Mouse (Mus musculus) liver, adult (tissue): ENCODE measurements around the gene A730061H03Rik.

Experiments used
- GATA4 ChIP-seq: IDR thresholded peaks from 2 replicates; pipeline ENCODE4 v1.6.1; 2014; ENCODE audit warnings: mild to moderate bottlenecking, low read length; ENCODE audit not compliant: insufficient replicate concordance

The A730061H03Rik gene

DNA sequence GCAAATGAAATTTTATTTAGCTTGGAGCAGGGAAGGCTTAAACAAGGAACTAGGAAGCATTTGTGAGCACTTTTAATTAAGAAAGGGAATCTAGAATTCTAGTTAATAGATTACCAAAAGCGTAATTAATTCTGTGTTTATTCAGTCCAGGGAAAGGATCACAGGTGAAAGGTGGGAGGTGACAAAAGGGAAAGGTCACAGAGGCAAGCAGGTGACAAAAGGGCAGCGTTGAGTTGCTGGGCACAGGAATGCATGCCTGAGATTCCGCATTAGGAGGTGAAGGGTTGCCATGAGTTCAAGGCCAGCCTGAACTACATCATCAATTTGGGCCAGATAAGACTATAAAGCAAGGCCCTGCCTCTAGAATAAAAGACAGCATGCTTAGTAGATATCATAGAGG is 7.3 kb upstream of the A730061H03Rik start:
- no peak for TF ChIP-seq GATA4

DNA sequence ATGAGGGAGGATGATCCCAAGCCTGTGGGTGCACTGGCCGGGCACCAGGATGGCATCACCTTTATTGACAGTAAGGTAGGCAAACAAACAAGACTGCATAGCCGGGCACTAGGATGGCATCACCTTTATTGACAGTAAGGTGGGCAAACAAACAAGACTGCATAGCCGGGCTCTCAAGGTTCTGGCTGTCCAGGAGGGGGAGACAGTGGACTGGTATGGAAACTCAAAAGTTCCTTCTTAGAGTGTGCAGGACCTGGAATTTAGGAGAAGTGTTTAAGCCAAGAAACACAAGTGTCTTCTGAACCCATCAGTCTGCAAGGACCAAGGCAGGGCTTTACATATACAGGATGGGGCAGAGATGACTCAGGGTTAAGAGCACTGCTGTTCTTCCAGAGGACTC is 5.5 kb upstream of the A730061H03Rik start:
- TF ChIP-seq GATA4, result no peak

DNA sequence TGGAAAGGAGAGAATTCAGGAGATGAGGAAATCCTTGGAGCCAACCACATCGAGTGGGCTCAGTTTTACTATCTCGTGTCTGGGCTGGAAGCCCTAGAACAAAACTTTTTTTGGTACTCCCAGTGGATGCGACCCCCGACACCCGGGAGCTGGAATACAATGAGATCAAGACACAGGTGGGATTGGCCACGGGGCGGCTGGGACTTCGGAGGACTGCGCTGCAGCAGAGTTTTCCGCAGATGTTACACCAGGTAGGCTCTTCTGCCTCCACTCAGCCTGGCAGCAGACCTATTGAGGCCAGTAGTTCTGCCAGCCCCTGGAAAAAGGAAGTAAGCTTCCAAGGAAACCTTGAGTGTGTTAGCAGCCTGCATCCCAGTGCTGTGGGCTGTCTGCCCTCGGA is 3.0 kb upstream of the A730061H03Rik start:
- no peak for TF ChIP-seq GATA4

DNA sequence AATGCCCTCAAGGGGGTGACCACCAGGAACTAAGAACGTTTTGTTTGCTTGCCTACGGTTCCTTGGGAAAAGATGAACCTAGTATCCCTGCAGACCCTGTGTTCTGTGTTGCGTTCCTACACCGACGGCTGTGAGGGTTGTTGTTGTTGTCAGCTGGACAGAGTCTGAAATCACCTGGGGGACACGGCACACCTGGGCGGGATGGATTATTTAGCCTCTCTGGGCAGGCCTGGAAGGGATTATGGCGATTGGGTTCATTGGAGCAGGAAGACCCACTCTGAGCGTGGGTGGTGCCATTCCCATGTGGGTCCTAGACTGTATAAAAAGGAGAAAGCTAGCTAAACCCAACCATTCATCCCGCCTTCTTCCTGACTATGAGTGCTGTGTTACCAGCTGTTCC is 1.7 kb upstream of the A730061H03Rik start:
- no peak for TF ChIP-seq GATA4

DNA sequence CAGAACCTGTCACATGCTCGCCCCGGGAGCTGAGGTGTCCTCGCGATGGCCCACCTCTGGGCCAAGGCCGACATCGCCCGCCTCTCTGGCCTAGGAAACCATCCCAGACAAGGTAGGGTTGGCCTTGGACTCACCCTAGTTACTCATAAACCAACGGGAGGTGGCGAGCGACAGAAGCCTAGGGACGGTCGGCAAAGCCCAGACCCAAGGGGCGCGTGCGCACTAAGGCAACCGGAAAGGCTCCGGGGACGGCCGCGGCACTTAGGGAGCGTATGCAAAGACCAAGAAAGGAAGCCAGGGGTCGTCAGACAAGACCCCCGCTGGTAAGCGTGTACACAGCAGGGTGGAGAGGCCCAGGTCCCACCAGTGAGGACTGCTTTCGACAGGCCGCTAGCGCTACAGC is 406 bp downstream of the A730061H03Rik start, which contains the start of gene Dcaf11:
Dcaf11 (plus strand) TSS at position 208 of the 403 bp plus-strand sequence.
- TF ChIP-seq GATA4, result no peak

DNA sequence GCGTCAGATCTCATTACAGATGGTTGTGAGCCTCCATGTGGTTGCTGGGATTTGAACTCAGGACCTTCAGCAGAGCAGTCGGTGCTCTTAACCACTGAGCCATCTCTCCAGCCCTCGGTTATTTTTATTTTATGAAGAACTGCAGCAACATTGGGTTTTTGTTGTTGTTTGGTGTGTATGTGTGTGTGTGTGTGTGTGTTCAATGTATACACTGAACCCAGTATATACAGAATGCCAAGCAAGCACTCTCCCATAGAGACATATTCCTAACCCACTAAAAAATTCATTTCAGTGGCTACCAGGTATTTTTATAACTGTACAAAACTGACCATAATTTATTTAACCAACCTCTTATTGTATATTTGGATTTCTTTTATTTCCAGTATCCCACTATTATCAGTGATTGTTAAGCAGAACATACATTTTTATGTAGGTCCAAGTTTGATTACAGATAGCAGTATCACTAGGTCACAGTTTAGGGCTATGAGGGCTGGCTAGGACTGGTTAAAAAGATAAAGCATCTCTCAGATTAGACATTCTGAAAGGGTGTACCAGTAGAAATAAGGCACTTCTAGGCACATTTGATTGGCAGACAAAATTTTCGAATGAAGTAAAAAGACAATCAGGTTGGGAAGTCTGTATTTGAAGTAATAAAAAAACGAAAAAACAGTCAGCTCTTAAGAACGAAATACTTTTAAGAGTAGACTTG is 1.3 kb downstream of the A730061H03Rik start:
- no peak for TF ChIP-seq GATA4

DNA sequence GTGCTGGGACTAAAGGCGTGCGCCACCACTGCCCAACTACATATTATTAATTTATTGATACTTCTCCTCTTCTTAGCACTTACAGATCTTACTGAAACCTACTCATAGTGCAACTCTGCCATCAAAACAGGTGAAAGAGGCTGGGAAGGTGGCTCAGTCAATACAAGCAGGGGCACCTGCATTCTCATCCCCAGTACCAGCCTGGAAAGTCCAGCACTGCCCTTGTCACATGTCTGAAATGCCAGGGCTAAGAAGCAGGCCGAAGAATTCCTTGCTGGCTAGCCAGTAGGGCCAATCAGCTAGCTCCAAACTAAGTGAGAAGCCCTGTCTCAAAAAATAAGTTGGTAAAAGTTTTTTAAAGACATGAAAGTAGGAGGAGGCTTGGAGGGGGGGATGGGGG is 2.6 kb downstream of the A730061H03Rik start:
- TF ChIP-seq GATA4, result no peak

DNA sequence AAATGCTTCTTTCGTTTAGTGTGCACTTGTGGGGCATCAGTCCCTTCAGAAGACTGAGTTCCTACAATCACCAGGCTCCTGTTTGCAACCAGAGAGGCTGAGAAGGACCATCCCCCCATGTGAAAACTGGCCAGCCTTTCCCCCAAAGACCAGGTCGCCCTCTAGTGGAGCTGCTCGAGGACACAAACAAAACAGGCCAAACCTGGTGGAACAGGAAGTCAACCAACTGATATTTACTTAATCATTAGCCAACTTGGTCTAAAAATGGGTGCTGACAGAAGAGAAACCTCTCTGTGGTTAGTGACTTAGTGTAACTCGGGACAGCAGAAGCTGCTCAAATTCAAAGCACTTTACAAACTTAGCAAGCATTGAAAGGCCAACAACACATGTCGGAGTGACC is 3.2 kb downstream of the A730061H03Rik start:
- TF ChIP-seq GATA4, result no peak

DNA sequence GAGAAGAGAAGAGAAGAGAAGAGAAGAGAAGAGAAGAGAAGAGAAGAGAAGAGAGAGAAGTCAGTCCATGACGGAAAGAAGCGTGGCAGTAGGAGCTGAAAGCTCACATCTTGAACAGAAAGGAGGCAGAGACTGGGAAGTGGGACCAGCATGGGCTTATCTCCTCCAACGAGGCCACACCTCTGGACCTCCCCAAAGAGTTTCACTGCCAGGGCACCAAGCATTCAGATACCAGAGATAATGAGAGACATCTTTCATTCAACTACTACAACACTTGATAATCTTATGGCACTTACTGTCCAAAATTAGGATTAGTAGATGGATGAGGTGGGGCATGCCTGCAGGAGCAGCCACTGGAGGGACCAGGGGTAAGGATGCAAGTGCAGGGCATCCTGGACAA is 4.4 kb downstream of the A730061H03Rik start:
- no peak for TF ChIP-seq GATA4

DNA sequence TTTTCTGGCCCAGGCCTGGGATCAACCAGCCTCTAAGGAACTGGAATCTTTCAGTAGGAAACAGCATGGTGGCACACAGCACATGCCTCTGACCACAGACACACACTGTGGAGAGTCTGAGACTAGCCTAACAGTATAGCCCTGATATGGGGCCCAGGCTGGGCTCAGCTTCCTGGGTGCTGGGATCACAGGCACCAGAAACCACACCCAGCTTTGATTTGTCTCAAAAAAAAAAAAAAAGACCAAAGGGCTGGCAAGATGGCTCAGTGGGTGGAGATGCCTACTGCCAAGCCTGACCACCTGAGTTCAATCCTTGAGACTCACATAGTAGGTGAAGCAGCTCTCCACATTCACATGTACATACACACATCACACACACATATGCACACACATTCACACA is 5.6 kb downstream of the A730061H03Rik start:
- TF ChIP-seq GATA4, result no peak

DNA sequence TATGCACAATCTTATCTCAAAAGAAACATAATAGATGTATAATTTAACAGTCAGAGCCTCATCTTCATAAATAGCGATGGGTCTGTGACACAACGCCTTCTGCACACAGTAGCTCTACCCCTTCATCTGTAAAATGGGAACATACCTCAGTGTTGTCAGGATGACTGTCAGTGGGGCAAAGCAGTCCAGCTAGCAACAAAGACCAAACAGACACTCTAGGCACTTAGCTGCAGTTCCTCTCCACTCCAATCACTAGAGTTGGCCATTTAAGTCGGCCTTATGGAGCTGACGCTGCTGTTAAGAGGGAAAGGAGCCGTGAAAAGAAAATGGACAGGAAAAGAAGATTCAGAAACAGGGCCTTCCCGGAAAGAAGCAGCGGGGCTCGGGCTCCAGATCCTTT is 8.4 kb downstream of the A730061H03Rik start:
- no peak for TF ChIP-seq GATA4

DNA sequence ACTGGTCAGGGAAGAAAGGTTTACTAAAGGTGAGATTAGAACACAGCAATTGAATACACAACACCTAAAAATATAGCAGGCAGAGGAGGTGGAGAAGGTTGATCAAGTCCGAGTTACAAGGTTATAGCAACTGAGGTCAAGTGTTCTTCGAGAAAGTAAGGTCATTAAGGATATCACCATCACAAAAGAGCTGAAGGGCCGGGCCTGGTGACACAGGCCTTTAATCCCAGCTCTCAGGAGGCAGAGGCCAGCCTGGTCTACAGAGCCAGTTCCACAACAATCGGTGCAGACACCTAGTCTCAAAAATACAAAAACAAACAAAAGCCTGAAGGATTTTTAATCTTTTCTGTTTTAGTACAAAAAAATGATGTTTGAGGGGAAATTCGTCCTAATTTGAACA is 8.9 kb downstream of the A730061H03Rik start:
- TF ChIP-seq GATA4, result no peak

DNA sequence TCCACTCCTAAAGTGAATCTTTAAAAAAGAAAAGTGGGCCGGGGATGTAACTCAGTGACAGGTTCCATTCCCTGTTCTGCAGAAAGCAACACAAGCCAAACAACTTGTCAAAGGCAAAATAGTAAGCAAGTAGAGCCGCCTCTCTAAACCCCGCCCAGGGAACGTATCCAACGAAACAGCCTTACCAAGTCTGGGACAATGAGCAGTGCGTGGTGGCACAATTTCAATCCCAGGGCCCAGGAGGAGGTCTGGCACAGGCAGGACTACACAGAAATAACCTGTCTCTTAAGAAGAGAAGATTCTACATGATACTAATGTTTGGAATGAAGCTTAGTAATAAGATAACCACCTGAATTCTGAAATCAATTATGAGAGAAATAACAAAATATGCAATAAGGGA is 10.0 kb downstream of the A730061H03Rik start:
- no peak for TF ChIP-seq GATA4

DNA sequence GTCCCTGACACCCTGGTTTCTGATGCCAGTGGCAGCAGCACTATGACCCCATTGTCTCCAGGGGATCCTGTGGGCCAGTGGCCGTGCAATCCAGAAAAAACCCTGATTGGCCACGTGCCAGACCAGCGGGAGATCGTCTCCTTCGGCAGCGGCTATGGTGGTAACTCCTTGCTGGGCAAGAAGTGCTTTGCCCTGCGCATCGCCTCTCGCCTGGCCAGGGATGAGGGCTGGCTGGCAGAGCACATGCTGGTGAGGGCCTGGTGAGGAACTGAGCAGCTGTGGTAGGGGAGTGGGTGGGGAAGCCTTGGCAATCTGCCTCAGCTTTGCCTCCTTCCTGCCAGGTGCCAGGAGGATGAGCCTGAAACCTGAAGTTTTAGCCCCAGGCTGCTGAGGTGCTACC is 15.9 kb downstream of the A730061H03Rik start:
- no peak for TF ChIP-seq GATA4

DNA sequence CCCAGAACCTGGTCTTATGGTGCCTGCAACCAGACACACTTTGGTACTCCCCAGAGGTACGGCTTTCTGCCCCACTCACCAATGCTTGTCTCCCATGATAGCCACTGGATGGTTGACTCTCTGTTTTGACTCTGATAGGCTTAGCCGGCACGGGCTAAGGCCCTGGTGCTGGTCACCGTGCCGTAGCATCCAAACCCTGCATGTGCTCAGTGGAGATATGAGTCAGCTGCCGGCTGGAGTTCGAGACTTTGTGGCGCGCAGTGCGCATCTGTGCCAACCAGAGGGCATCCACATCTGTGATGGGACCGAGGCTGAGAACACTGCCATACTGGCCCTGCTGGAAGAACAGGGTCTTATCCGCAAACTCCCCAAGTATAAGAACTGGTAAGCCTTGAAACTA is 17.9 kb downstream of the A730061H03Rik start:
- no peak for TF ChIP-seq GATA4

DNA sequence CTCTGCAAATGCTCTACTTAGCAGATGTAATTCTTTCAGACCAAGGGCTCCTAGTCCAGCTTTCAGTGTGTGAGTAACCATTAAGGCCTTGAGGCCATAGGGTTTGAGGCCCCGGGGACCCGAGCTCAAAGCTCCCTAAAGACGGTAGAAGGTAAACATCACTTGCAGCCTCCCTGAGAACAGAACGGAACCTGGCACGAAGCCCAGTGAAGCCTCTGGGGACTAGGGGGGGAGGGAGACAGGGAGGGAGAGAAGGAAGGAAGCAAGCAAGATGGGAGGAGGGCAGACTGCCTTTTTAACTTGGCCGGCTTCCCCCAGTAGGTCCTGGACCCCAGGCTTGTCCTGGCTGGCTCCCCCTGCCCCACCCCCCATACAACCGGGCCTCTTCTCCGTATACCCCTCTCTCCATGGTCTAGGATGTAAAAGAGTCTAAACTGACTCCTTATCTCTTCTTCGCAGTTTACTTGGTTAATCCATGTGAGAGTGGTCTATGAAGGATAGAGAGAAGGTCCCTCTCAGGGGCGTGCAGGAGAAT is 19.4 kb downstream of the A730061H03Rik start:
- TF ChIP-seq GATA4, result no peak

DNA sequence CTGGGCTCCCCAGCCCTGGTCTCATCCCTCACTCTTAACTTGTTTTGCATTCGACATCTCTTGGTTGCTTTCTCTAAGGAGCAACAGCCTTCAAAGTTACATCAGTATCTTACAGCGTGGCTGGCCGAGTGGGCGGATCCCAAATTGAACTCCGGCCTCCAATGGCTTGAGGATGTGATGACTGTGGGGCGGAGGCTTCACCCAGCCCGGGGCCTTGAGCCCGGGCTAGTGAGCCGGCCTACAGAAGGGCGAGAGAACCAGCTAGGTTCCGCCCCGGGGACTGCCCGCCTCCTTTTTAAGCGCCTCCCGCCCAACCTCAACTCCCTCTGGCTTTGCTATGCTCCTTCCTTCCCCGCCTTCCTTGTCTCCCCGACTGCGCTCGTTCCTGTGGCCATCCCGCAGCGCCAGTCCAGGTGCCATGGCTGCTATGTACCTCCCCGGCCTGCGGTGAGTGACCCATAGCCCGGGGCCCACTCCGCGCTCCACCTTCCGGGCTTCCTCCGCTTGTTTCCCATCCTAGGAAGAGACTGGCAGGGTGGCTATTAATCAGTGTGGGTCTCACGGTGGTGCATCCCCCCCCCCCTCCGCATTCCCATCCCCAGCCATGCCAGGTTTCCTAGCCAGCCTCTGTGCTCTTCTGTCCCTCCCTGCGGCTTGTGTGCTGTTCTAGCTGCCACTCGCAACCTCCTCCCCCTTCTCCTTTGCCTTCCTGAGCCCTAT is 20.0 kb downstream of the A730061H03Rik start, which contains the start of gene Pck2:
Pck2 (plus strand) TSS at position 200 of the 720 bp plus-strand sequence.
- TF ChIP-seq GATA4, result no peak
